Mouse (Mus musculus): ENCODE results near the gene Numb. TPM values are rescaled to one million over a fixed set of nuclear protein-coding genes. Genes with fewer than 3 reads are reported as not detected.

Gene Numb
- polyA plus RNA-seq, 1 experiment from 2014 or later, result 28.9 TPM

- peak; percentile 44 for ATAC-seq
- Histone ChIP-seq H3K36me3 (ENCODE audit: control insufficient read depth, insufficient read depth) (no peaks in the 10 kb centered on the region), H3K4me3 (ENCODE audit: low read depth, low read length) (0 out of 2 replicates have a peak overlapping the region, but pooled peaks have one; percentile 11), H3K9me3 (ENCODE audit: control insufficient read depth) (no peaks in the 10 kb centered on the region), H3K27me3 (replicated peaks; ENCODE audit: control insufficient read depth, insufficient read depth, low read length) (no peaks in the 10 kb centered on the region), H3K4me1 (replicated peaks; ENCODE audit: control insufficient read depth, insufficient read depth, low read length) (peaks cover 17% of the 10 kb centered on the region; the same call in 1 of the 2 replicates), H3K4me2 (replicated peaks; ENCODE audit: low read depth) (peak overlapping the region; percentile 55), H3K27ac (ENCODE audit: low read depth, low read length) (peak overlapping the region; percentile 89), H3K9ac (ENCODE audit: low read depth, low read length) (0 out of 2 replicates have a peak overlapping the region, but pooled peaks have one; percentile 3)
- 37% methylated on average over 7 of the region's 7 CpGs for WGBS
- TF ChIP-seq CTCF (IDR thresholded peaks at IDR 0.05; ENCODE audit: low read depth), result no peak
Observed at GRCm38 (mm10) chr12:83925160-83925703, 3.5 kb upstream of the Numb start.

- Histone ChIP-seq H3K4me2 (replicated peaks; ENCODE audit: low read depth) (0 out of 2 replicates have a peak overlapping the region, but pooled peaks have one; percentile 1), H3K4me3 (ENCODE audit: low read depth, low read length) (no peak overlapping the region), H3K27ac (ENCODE audit: low read depth, low read length) (peak overlapping the region; percentile 89), H3K4me1 (replicated peaks; ENCODE audit: control insufficient read depth, insufficient read depth, low read length) (peaks cover 17% of the 10 kb centered on the region; the same call in 1 of the 2 replicates), H3K9me3 (ENCODE audit: control insufficient read depth) (no peaks in the 10 kb centered on the region), H3K27me3 (replicated peaks; ENCODE audit: control insufficient read depth, insufficient read depth, low read length) (no peaks in the 10 kb centered on the region), H3K9ac (ENCODE audit: low read depth, low read length) (no peak overlapping the region), H3K36me3 (ENCODE audit: control insufficient read depth, insufficient read depth) (no peaks in the 10 kb centered on the region)
- no peak for TF ChIP-seq CTCF (IDR thresholded peaks at IDR 0.05; ENCODE audit: low read depth)
- WGBS, result 51% methylated on average over 3 of the region's 3 CpGs
- ATAC-seq, result no peak
Observed at GRCm38 (mm10) chr12:83924332-83924731, 2.6 kb upstream of the Numb start.

- Histone ChIP-seq H3K36me3 (ENCODE audit: control insufficient read depth, insufficient read depth) (no peaks in the 10 kb centered on the region), H3K4me1 (replicated peaks; ENCODE audit: control insufficient read depth, insufficient read depth, low read length) (peaks cover 17% of the 10 kb centered on the region; the same call in 1 of the 2 replicates), H3K4me3 (ENCODE audit: low read depth, low read length) (no peak overlapping the region), H3K27me3 (replicated peaks; ENCODE audit: control insufficient read depth, insufficient read depth, low read length) (no peaks in the 10 kb centered on the region), H3K9ac (ENCODE audit: low read depth, low read length) (no peak overlapping the region), H3K4me2 (replicated peaks; ENCODE audit: low read depth) (peak overlapping the region; percentile 93), H3K27ac (ENCODE audit: low read depth, low read length) (peak overlapping the region; percentile 89), H3K9me3 (ENCODE audit: control insufficient read depth) (no peaks in the 10 kb centered on the region)
- WGBS, result 40% methylated on average over 1 of the region's 1 CpGs
- ATAC-seq, result no peak
- TF ChIP-seq CTCF (IDR thresholded peaks at IDR 0.05; ENCODE audit: low read depth), result no peak
Observed at GRCm38 (mm10) chr12:83923486-83923859, 1.7 kb upstream of the Numb start.

- H3K9me3 ChIP-seq (ENCODE audit: control insufficient read depth), result no peaks in the 10 kb centered on the region
- ATAC-seq, result no peak
- H3K9ac ChIP-seq (ENCODE audit: low read depth, low read length), result peak overlapping the region; percentile 57; the same call in 1 of the 2 replicates
- H3K4me1 ChIP-seq (replicated peaks; ENCODE audit: control insufficient read depth, insufficient read depth, low read length), result peaks cover 15% of the 10 kb centered on the region; the same call in 1 of the 2 replicates
- 13% methylated on average over 8 of the region's 8 CpGs for whole genome bisulfite sequencing
- peak overlapping the region; percentile 97 for H3K4me3 ChIP-seq (ENCODE audit: low read depth, low read length)
- H3K4me2 ChIP-seq (replicated peaks; ENCODE audit: low read depth), result peak overlapping the region; percentile 93
- no peaks in the 10 kb centered on the region for H3K36me3 ChIP-seq (ENCODE audit: control insufficient read depth, insufficient read depth)
- H3K27me3 ChIP-seq (replicated peaks; ENCODE audit: control insufficient read depth, insufficient read depth, low read length), result no peaks in the 10 kb centered on the region
- peak overlapping the region; percentile 89 for H3K27ac ChIP-seq (ENCODE audit: low read depth, low read length)
- no peak for TF ChIP-seq CTCF (IDR thresholded peaks at IDR 0.05; ENCODE audit: low read depth)
Observed at GRCm38 (mm10) chr12:83922724-83923485, 1.2 kb upstream of the Numb start.

GRCm38 (mm10) chr12:83920721-83921441 lies 853 bp downstream of the Numb start:
- H3K4me1 ChIP-seq (replicated peaks; ENCODE audit: control insufficient read depth, insufficient read depth, low read length), result peaks cover 13% of the 10 kb centered on the region
- H3K36me3 ChIP-seq (ENCODE audit: control insufficient read depth, insufficient read depth), result no peaks in the 10 kb centered on the region
- no peak for TF ChIP-seq CTCF (IDR thresholded peaks at IDR 0.05; ENCODE audit: low read depth)
- peak overlapping the region; percentile 98 for H3K27ac ChIP-seq (ENCODE audit: low read depth, low read length)
- H3K4me3 ChIP-seq (ENCODE audit: low read depth, low read length), result peak overlapping the region; percentile 97
- peak overlapping the region; percentile 98 for H3K9ac ChIP-seq (ENCODE audit: low read depth, low read length)
- no peak for ATAC-seq
- peak overlapping the region; percentile 93 for H3K4me2 ChIP-seq (replicated peaks; ENCODE audit: low read depth)
- WGBS, result 3% methylated on average over 31 of the region's 31 CpGs
- H3K9me3 ChIP-seq (ENCODE audit: control insufficient read depth), result no peaks in the 10 kb centered on the region
- H3K27me3 ChIP-seq (replicated peaks; ENCODE audit: control insufficient read depth, insufficient read depth, low read length), result no peaks in the 10 kb centered on the region

- Histone ChIP-seq H3K4me1 (replicated peaks; ENCODE audit: control insufficient read depth, insufficient read depth, low read length) (no peaks in the 10 kb centered on the region; the same call in 1 of the 2 replicates), H3K4me2 (replicated peaks; ENCODE audit: low read depth) (no peak overlapping the region), H3K36me3 (ENCODE audit: control insufficient read depth, insufficient read depth) (no peaks in the 10 kb centered on the region), H3K4me3 (ENCODE audit: low read depth, low read length) (no peak overlapping the region), H3K9ac (ENCODE audit: low read depth, low read length) (no peak overlapping the region), H3K27ac (ENCODE audit: low read depth, low read length) (no peak overlapping the region), H3K9me3 (ENCODE audit: control insufficient read depth) (no peaks in the 10 kb centered on the region), H3K27me3 (replicated peaks; ENCODE audit: control insufficient read depth, insufficient read depth, low read length) (no peaks in the 10 kb centered on the region)
- TF ChIP-seq CTCF (IDR thresholded peaks at IDR 0.05; ENCODE audit: low read depth), result no peak
- 70% methylated on average over 9 of the region's 9 CpGs for WGBS
- ATAC-seq, result no peak
Observed at GRCm38 (mm10) chr12:83916884-83917283, 4.8 kb downstream of the Numb start.

Measured in intestine, postnatal 0 days (tissue).